In the genomic region with DNA sequence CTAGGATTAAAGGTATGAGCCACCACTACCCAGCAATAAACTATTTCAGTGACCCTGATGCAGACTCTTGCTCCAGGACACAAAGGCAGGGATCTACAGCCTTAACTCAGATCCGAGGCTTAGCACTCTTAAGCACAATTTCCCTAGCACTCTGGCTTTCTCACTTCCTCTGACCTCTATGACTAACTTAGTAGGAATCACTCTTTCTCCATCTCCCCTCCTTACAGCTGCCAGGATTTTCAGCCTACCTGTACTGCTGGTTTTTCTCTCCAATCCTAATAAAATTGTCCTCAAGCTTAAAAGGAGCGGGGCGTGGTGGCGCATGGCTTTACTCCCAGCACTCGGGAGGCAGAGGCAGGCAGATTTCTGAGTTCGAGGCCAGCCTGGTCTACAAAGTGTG, we compare ENCODE assay signal across 15 mouse cellular contexts. TPM values are rescaled to one million over a fixed set of nuclear protein-coding genes. Genes with fewer than 3 reads are reported as not detected.
"Had no signal": no experiment of that assay in that cellular context is flagged by ENCODE, and none has a peak within 500 bp of the region (broad histone marks: within the 10 kb centered on the region; RNA-seq: fewer than 3 reads in every experiment).

No protein-coding gene starts in this region.

- DNase-seq: lung, adult 18-20 months; lung, embryonic 14.5 days; lung, postnatal 10 days; lung, postnatal 4 days; midbrain, embryonic 14.5 days; retina, postnatal 1 day; right cerebral cortex, adult 18-20 months; right cerebral cortex, postnatal 25 days; right cerebral cortex, postnatal 4 days; spleen, adult 18-20 months; thymus, adult 18-20 months; thymus, postnatal 14 days; thymus, postnatal 36 days had no signal

RNA-seq across cellular contexts. Expression of gene A930004D18Rik, which starts 20.2 kb away (rescaled TPM):
- total RNA-seq: megakaryocyte-erythroid progenitor cell, adult 5-6 weeks had no signal

RNA-seq across cellular contexts. Expression of gene H2al2a, which starts 20.6 kb away (rescaled TPM):
- total RNA-seq: megakaryocyte, adult 5-6 weeks; megakaryocyte-erythroid progenitor cell, adult 5-6 weeks had no signal

RNA-seq across cellular contexts. Expression of gene Skida1, which starts 31.5 kb away (rescaled TPM):
- total RNA-seq: megakaryocyte-erythroid progenitor cell, adult 5-6 weeks had no signal
